Mouse (Mus musculus) midbrain, embryonic 11.5 days (tissue): ENCODE measurements around the gene Als2cl. TPM values are rescaled to one million over a fixed set of nuclear protein-coding genes. Genes with fewer than 3 reads are reported as not detected.

Source experiments
- ATAC-seq: fragments of 200-750 bp; cut with Nextera tagmentation; 2 replicates; pipeline ENCODE4 v1.8.0; 2017; ENCODE audit warnings: moderate TSS enrichment, moderate library complexity; ENCODE audit not compliant: low FRiP score
- DNase-seq: peaks from one replicate; pipeline ENCODE4 v3.0.0; 2015; ENCODE audit warnings: low spot score; ENCODE audit errors: missing footprints
- H3K27ac ChIP-seq: fragments of 300-500 bp; sonication (generic); 2 replicates; pipeline ENCODE4 v1.5.1; 2014; ENCODE audit warnings: low read depth, low read length
- H3K27me3 ChIP-seq: fragments of 300-500 bp; sonication (generic); 2 replicates; pipeline ENCODE4 v1.6.1; 2014; ENCODE audit warnings: mild to moderate bottlenecking, low read length, moderate library complexity, mixed read lengths; ENCODE audit not compliant: control insufficient read depth, insufficient read depth
- H3K36me3 ChIP-seq: fragments of 300-500 bp; sonication (generic); 2 replicates; pipeline ENCODE4 v1.6.1; 2014; ENCODE audit warnings: mild to moderate bottlenecking, low read length, moderate library complexity, mixed read lengths; ENCODE audit not compliant: control insufficient read depth, insufficient read depth
- H3K4me1 ChIP-seq: fragments of 300-500 bp; sonication (generic); 2 replicates; pipeline ENCODE4 v1.6.1; 2014; ENCODE audit warnings: low read length; ENCODE audit not compliant: control insufficient read depth, insufficient read depth
- H3K4me2 ChIP-seq: fragments of 300-500 bp; sonication (generic); 2 replicates; pipeline ENCODE4 v1.6.1; 2014; ENCODE audit warnings: mild to moderate bottlenecking, moderate library complexity
- H3K4me3 ChIP-seq: fragments of 300-500 bp; sonication (generic); 2 replicates; pipeline ENCODE4 v1.5.1; 2014; ENCODE audit warnings: low read depth, low read length
- H3K9ac ChIP-seq: fragments of 300-500 bp; sonication (generic); 2 replicates; pipeline ENCODE4 v1.6.1; 2014; ENCODE audit warnings: low read length
- H3K9me3 ChIP-seq: fragments of 300-500 bp; sonication (generic); 2 replicates; pipeline ENCODE4 v1.6.1; 2016; ENCODE audit warnings: low read length; ENCODE audit not compliant: control insufficient read depth
- WGBS: fragments of 180-500 bp; shearing (Covaris S2); extraction: QIAGEN DNeasy Blood & Tissue Kit; methylation state at CpG from one replicate; pipeline ENCODE4 v1.1.7; 2014; 5-methylcytosine and 5-hydroxymethylcytosine counted together
- polyA plus RNA-seq: library from polyadenylated mRNA; unstranded; fragments of >200 nt; fragmentation: Nextera tagmentation; extraction: Ambion mirVana; gene quantifications from 2 replicates; pipeline ENCODE4 v1.2.1, GENCODE M21; 2014

Als2cl gene
- polyA plus RNA-seq, 1 experiment from 2014 or later, result 0.71 TPM

DNA sequence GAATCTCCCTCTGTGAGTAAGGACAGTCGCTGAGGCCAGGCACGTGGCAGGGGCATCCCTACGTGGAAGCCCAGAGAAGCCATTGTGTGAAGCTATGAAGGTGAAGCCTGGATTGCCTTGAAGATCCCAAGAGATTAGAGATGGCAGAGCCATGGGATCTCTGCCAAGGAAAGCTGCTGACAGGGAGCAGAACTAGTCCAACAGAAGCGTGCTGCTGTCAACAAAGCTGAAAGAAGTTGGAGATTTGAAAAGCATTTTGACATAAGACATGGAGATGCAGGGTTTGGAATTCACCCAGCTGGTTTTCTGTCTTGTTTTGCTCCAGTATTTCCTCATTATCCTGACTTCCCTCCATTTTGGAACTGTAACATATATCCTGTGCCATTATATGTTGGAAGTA is 22.6 kb downstream of the Als2cl start:
- 89% methylated on average over 4 of the region's 4 CpGs for WGBS
- no peak overlapping the region for H3K27ac ChIP-seq
- H3K9me3 ChIP-seq, result no peaks in the 10 kb centered on the region
- H3K4me1 ChIP-seq, result no peaks in the 10 kb centered on the region
- H3K9ac ChIP-seq, result no peak overlapping the region
- ATAC-seq, result no peak
- no peak for DNase-seq
- H3K36me3 ChIP-seq, result no peaks in the 10 kb centered on the region
- H3K4me2 ChIP-seq, result no peak overlapping the region
- no peak overlapping the region for H3K4me3 ChIP-seq
- no peaks in the 10 kb centered on the region for H3K27me3 ChIP-seq

DNA sequence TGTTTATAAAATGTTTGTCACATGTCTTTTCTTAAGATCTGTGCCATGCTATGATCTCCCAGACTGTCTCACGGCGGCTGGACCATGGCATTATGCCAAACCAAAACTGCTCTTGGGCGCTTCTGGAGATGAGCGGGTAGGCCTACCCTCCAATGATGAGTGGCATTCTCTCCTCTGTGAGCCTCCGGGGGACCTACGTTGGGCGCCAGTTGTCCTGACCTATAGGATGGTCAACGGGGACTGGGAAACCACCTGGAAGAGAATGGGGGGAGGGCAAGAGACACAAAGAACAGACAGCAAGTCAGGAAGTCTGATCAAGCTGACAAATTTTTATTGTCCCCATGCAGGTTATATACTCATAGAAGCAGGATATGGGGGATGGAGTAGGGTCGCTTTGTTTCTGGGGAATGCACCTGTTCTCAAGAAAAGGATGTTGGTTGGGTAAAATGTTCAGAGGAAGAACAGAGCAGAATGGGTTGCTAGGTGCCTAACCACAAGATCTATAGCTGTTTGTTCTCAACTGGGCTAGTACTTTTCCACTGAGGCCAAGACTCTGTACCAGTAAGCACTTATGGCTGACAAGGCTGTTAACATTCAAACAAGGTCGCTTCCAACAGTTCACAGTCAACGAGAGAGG is 27.6 kb downstream of the Als2cl start:
- Histone ChIP-seq H3K4me2 (no peak overlapping the region), H3K36me3 (no peaks in the 10 kb centered on the region), H3K27me3 (no peaks in the 10 kb centered on the region), H3K4me3 (no peak overlapping the region), H3K9ac (no peak overlapping the region), H3K27ac (no peak overlapping the region), H3K4me1 (no peaks in the 10 kb centered on the region), H3K9me3 (no peaks in the 10 kb centered on the region)
- DNase-seq (no peak), ATAC-seq (no peak)
- 90% methylated on average over 11 of the region's 11 CpGs for WGBS

DNA sequence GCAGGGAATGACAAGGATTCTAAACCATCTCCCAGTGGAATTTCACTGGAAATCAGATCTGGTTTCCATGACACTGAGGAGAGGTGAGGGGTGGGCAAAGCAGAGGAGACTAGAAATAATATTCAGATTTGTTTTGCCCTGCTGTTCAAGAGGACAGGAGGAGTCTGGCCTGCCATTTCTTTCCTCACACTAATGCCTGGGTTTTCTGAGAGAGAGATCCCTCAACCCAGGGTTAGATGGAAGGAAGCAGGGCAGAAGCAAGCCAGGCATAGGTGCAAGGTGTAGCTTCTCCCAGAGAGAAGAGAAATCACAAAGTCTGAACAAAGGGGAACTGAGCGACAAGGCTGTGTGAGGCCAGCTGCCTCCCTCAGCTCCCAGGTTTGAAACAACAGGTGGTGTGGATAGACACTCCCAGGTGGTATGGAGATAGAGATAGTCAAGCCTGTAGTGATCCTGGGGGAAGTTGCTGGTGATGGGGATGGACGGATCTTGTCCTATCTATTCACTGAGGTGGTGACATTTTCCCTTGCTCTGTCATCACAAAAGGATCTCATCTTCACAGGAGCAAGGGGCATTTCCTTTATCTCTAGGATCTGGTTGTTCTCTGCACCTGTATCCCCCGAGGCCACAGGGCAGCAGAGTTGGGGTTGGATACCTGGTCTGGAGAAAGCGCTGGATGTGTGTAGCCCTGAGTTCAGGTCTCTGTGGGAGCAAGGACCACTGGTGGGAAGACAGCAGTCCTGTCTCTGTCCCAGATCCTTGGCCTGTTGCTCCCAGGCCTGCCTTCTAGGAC is 28.4 kb downstream of the Als2cl start:
- DNase-seq, result peak; percentile 71

DNA sequence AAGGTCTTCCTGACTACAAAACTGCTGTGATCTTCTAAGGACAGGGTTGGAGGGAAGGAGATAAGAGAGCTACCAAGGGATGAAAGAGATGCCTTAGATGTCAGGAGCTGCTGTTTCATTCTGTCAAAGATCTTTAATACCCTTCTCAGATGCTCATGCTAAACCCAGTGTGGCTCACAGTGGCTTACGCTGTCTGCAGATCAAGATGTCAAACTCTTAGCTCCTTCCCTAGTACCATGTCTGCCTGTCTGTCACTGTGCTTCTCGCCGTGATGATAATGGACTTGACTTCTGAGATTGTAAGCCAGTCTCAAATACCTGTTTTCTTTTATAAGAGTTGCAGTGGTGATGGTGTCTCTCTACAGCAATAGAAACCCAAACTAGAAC is 29.0 kb downstream of the Als2cl start:
- Histone ChIP-seq H3K27ac (no peak overlapping the region), H3K4me2 (no peak overlapping the region), H3K36me3 (no peaks in the 10 kb centered on the region), H3K9me3 (no peaks in the 10 kb centered on the region), H3K4me3 (no peak overlapping the region), H3K9ac (no peak overlapping the region), H3K4me1 (no peaks in the 10 kb centered on the region), H3K27me3 (no peaks in the 10 kb centered on the region)
- 92% methylated on average over 3 of the region's 3 CpGs for WGBS
- no peak for DNase-seq
- no peak for ATAC-seq

More for the DNA sequence above, 28.4 kb downstream of the Als2cl start:
- H3K4me3 ChIP-seq, result no peak overlapping the region
- H3K9me3 ChIP-seq, result no peaks in the 10 kb centered on the region
- no peaks in the 10 kb centered on the region for H3K36me3 ChIP-seq
- H3K4me2 ChIP-seq, result no peak overlapping the region
- H3K27me3 ChIP-seq, result no peaks in the 10 kb centered on the region
- H3K27ac ChIP-seq, result no peak overlapping the region
- no peak overlapping the region for H3K9ac ChIP-seq
- 81% methylated on average over 4 of the region's 4 CpGs for WGBS
- no peaks in the 10 kb centered on the region for H3K4me1 ChIP-seq
- no peak for ATAC-seq

DNA sequence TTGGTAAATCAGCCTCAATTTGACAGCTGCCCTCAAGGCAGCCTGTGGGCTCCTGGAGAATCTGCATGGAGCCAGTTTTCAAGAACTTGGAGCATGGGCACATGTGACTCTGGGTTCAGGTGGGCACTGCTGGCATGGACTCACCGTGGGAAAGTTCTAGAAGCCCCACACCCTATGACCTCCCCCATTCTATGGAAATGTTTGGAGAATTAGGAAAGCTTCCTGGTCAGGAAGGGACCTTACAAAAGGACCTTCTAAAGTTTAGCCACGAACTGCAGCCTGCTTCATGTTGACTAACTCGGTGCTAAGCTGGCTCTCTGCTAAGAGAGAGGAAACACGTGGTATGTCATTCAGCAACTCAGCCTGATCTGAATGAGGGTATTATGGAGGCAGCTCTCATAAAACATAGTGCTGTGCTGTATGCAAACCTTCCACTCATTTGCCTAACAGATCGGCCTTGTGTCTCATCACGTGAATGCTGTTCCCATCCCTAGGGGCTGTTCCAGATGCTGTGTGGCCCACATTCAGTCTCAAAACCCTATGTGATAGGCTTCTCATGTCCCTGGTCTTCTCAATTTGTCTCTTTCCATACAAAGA is 29.8 kb downstream of the Als2cl start:
- Histone ChIP-seq H3K4me3 (no peak overlapping the region), H3K27me3 (no peaks in the 10 kb centered on the region), H3K27ac (no peak overlapping the region), H3K9ac (no peak overlapping the region), H3K4me1 (no peaks in the 10 kb centered on the region), H3K9me3 (no peaks in the 10 kb centered on the region), H3K36me3 (no peaks in the 10 kb centered on the region), H3K4me2 (no peak overlapping the region)
- ATAC-seq (no peak), DNase-seq (peak; percentile 33)
- 83% methylated on average over 6 of the region's 6 CpGs for WGBS

DNA sequence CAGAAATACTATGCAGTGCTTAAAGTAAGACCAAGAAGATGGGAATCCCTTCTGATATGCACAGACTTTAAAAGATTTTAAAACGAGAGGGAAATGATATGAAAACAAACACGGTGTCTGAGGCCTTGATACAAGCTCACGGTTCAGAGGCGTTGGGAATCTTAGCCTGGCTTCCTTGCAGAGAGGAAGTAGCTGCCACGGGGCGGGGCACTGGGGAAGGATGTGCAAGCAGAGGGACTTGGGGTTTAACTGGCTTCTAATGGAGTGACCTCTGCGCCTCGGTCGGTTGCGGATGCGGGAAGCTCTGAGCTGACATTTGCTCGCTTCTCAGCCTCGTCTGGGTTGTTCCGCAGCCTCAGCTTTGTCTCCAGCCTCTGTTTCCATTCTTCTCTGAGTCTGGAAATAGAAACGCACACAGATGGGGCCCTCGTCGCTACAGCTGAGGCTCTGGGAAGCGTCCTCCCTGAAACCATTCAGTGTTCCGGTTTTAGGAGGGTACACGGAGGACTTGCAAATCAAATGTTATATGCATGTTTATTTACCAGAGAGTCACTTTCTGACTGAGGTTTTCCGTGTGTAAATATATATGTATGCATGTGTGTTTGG is 35.1 kb downstream of the Als2cl start:
- ATAC-seq, result no peak
- no peak overlapping the region for H3K27ac ChIP-seq
- H3K36me3 ChIP-seq, result no peaks in the 10 kb centered on the region
- no peak overlapping the region for H3K4me2 ChIP-seq
- no peak overlapping the region for H3K9ac ChIP-seq
- H3K4me3 ChIP-seq, result no peak overlapping the region
- no peaks in the 10 kb centered on the region for H3K9me3 ChIP-seq
- peak; percentile 84 for DNase-seq
- no peaks in the 10 kb centered on the region for H3K27me3 ChIP-seq
- no peaks in the 10 kb centered on the region for H3K4me1 ChIP-seq
- 62% methylated on average over 21 of the region's 21 CpGs for WGBS

DNA sequence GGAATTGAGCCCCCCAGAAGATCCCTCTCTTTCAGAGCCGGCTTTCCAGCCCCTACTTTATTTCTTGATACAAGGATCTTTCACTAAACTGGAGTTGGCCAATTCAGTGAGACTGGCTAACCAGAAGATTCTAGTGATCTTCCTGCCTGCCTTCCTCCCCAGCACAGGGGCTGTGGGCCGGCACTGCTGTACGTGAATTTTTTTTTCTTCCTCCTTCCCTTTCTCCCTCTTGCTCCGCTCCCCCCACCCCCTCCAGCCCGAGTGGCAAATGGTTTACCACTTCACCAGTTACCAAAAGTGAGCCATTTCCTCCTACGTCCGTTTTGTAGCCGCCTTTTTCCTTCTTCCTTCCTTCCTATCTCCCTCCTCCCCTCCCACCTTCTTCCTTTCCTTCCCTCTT is 35.8 kb downstream of the Als2cl start:
- WGBS, result 67% methylated on average over 8 of the region's 8 CpGs
- no peak overlapping the region for H3K4me3 ChIP-seq

DNA sequence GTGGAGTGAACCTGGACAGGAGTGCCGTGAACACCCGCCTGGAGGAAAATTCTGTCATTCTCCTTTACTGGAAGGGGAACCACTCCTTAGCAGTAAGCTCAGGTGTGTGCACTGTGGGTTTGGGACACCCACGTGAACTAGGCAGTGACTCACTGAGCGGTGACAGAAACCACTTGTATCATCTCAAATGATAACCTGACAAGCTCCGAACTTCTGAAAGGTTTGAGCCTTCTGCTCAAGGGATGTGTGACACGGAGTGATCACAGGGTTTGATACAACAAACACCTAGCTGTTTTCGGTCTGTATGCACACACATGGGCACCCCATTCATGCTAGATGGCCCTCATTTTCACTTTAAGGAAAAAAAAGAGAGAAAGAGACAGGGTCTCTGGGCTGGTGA is 37.1 kb downstream of the Als2cl start, which contains the start of gene Fam240a:
Fam240a (minus strand) TSS at position 76 of the 400 bp plus-strand sequence.
- Histone ChIP-seq H3K4me2 (no peak within 1 kb of the TSS), H3K27me3 (no peaks in the 10 kb centered on the region), H3K36me3 (no peaks in the 10 kb centered on the region), H3K4me1 (no peaks in the 10 kb centered on the region), H3K9me3 (no peaks in the 10 kb centered on the region), H3K9ac (no peak within 1 kb of the TSS), H3K27ac (no peak within 1 kb of the TSS), H3K4me3 (no peak within 1 kb of the TSS)
- WGBS, result 90% methylated on average over 7 of the region's 7 CpGs
- no peak for ATAC-seq
- DNase-seq, result peak; percentile 49

More for the DNA sequence above, 35.8 kb downstream of the Als2cl start:
- Histone ChIP-seq H3K36me3 (no peaks in the 10 kb centered on the region), H3K27ac (no peak overlapping the region), H3K9me3 (no peaks in the 10 kb centered on the region), H3K27me3 (no peaks in the 10 kb centered on the region), H3K9ac (no peak overlapping the region), H3K4me2 (no peak overlapping the region), H3K4me1 (no peaks in the 10 kb centered on the region)
- peak; percentile 61 for DNase-seq
- ATAC-seq, result no peak
